Mouse (Mus musculus): Measurements from ENCODE around the gene Fam187b. TPM values are rescaled to one million over a fixed set of nuclear protein-coding genes. Genes with fewer than 3 reads are reported as not detected.

Fam187b gene
- polyA plus RNA-seq, 1 experiment from 2014 or later = 9.5 TPM

DNA sequence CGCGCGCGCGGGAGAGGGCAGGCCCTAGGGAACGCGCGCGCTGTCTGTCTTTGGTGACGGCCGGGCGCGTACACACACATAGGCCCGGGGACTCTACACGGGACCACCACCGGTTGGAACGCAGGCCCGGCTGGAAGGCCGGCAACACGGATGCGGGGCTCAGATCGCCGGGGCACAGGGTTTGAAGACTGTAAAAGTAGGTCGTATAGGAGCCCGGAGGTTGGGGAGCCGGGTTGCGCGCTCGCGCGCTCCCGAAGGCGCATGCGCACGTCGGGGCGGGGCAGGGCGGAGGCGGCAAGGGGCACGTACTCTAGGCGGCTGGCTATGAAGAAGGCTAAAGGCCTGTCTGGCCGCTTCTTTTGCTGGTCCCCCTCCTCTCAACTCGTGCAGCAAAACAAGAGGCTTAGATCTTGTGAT lies 16.2 kb upstream of the Fam187b start:
- H3K27me3 ChIP-seq (replicated peaks; ENCODE audit: insufficient read depth, low read length) = no peaks in the 10 kb centered on the region
- H3K4me2 ChIP-seq (replicated peaks; ENCODE audit: low read depth, low read length) = peak overlapping the region; percentile 78
- H3K9ac ChIP-seq (replicated peaks; ENCODE audit: low read depth) = peak overlapping the region; percentile 98
- no peaks in the 10 kb centered on the region for H3K9me3 ChIP-seq (ENCODE audit: low read length)
- TF ChIP-seq CTCF (IDR thresholded peaks at IDR 0.05) = no peak
- WGBS = under 1% methylated on average over 42 of the region's 43 CpGs
- peaks cover 17% of the 10 kb centered on the region for H3K4me1 ChIP-seq (ENCODE audit: insufficient read depth, low read depth, low read length)
- peak overlapping the region; percentile 96 for H3K4me3 ChIP-seq (ENCODE audit: low read depth, low read length)
- DNase-seq (ENCODE audit: low spot score) (peak; percentile 90), ATAC-seq (peak; percentile 66)
- H3K36me3 ChIP-seq (ENCODE audit: insufficient read depth, low read length) = peaks cover 12% of the 10 kb centered on the region
- peak overlapping the region; percentile 98 for H3K27ac ChIP-seq (ENCODE audit: low read length)

DNA sequence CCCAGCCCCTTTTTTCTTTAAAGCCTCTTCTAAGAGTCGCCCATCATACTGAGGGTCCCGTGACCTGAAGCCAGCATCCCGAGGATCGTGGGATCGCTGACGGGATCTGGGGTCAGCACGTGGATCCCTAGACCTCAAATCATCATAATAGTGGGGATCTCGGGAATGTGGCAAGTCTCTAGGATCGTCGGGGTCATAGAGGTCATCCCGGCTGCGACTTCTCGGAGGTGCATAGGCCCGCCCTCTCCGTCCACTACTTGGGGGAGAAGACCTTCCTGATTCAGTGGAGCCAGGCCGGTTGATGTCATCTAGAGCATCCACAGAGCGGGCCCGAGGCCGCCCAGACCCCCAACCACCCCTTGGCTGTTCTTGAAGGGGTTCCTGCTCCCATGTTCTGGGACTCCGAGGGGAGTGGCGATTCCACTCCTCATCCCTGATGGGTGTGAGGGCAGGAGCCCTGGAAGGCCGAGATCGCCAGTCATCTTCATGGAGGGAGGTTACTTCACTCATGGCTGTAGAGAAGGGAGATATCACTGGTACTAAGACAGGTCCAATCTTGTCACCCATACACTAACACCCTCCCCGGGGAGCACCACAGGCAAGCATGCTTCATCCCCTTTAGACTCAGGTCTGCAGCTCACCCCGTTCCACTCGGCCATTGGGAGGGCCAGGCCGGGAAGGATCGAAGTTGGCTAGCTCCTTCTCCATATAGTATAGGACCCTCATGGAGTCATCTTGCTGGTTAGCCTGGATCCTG lies 15.3 kb upstream of the Fam187b start:
- ATAC-seq (no peak), DNase-seq (ENCODE audit: low spot score) (no peak)
- 68% methylated on average over 28 of the region's 28 CpGs for WGBS
- peak overlapping the region; percentile 98 for H3K9ac ChIP-seq (replicated peaks; ENCODE audit: low read depth)
- peak overlapping the region; percentile 96 for H3K4me3 ChIP-seq (ENCODE audit: low read depth, low read length)
- H3K9me3 ChIP-seq (ENCODE audit: low read length) = no peaks in the 10 kb centered on the region
- TF ChIP-seq EP300 (IDR thresholded peaks at IDR 0.05) (no peak), CTCF (IDR thresholded peaks at IDR 0.05) (no peak)
- peak overlapping the region; percentile 98 for H3K27ac ChIP-seq (ENCODE audit: low read length)
- peaks cover 17% of the 10 kb centered on the region for H3K4me1 ChIP-seq (ENCODE audit: insufficient read depth, low read depth, low read length)
- H3K4me2 ChIP-seq (replicated peaks; ENCODE audit: low read depth, low read length) = peak overlapping the region; percentile 78
- peaks cover 4% of the 10 kb centered on the region; the same call in 1 of the 2 replicates for H3K36me3 ChIP-seq (ENCODE audit: insufficient read depth, low read length)
- no peaks in the 10 kb centered on the region for H3K27me3 ChIP-seq (replicated peaks; ENCODE audit: insufficient read depth, low read length)

DNA sequence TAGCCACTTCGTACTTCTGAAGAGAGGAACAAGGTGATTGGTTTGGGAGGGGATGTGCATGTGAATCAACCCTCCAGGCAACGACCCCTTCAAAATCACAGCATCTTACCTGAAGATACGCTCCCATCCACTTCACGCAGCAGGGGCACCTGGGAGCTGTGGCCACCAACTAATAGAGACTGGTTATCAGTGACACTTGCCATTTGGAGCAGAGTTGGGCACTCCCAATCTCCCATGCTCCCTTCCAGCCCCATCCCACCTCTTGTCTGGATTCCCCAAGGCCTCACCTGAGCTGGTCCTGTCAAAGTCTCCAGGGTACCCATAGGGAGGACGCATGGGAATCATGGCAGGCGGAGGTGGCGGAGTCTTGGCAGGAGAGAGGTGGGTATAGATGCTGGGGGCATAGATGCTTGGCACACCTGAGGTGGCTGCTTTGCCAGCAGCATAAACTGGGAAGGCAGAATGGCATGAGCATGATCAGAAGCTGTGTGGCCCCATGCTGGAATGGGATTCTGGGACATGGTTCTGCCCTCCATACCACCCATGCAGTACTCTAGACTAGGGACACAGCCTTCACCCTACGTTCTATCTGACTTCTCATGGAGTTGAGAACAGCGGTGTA lies 14.6 kb upstream of the Fam187b start:
- H3K4me2 ChIP-seq (replicated peaks; ENCODE audit: low read depth, low read length) = no peak overlapping the region
- H3K4me3 ChIP-seq (ENCODE audit: low read depth, low read length) = no peak overlapping the region
- no peaks in the 10 kb centered on the region for H3K27me3 ChIP-seq (replicated peaks; ENCODE audit: insufficient read depth, low read length)
- H3K4me1 ChIP-seq (ENCODE audit: insufficient read depth, low read depth, low read length) = peaks cover 17% of the 10 kb centered on the region
- ATAC-seq (no peak), DNase-seq (ENCODE audit: low spot score) (no peak)
- no peak overlapping the region for H3K27ac ChIP-seq (ENCODE audit: low read length)
- TF ChIP-seq EP300 (IDR thresholded peaks at IDR 0.05) (no peak), CTCF (IDR thresholded peaks at IDR 0.05) (no peak)
- no peaks in the 10 kb centered on the region; the same call in 1 of the 2 replicates for H3K36me3 ChIP-seq (ENCODE audit: insufficient read depth, low read length)
- no peak overlapping the region for H3K9ac ChIP-seq (replicated peaks; ENCODE audit: low read depth)
- 94% methylated on average over 9 of the region's 9 CpGs for WGBS
- no peaks in the 10 kb centered on the region for H3K9me3 ChIP-seq (ENCODE audit: low read length)

DNA sequence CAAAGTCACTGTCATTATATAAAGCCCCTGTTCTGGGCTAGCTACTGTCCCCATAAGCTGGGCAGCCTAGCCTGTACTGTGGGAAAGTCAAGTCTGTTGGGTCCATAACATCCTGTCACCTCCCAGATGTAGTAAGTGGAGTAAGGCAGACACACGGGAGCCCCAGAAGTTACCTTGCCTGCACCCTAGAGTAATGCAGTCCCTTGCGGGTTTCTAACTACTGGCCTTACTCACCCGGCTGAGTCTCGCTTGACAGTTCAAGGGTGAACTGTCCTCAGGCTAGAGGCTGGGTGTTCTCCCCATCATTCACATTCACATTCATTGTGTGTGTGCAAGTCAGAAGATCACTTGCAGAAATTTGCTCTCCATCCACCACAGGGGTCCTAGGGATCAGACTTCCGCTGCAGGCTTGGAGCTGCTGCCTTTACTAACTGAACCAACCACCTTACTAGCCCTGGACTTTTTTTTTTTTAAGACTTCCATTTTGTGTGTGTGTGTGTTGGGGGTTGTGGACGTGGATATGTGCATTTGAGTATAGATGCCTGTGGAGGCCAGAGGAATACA lies 13.7 kb upstream of the Fam187b start:
- WGBS = 92% methylated on average over 6 of the region's 6 CpGs
- TF ChIP-seq CTCF (IDR thresholded peaks at IDR 0.05) = no peak
- no peak for TF ChIP-seq EP300 (IDR thresholded peaks at IDR 0.05)
- H3K36me3 ChIP-seq (ENCODE audit: insufficient read depth, low read length) = no peaks in the 10 kb centered on the region

DNA sequence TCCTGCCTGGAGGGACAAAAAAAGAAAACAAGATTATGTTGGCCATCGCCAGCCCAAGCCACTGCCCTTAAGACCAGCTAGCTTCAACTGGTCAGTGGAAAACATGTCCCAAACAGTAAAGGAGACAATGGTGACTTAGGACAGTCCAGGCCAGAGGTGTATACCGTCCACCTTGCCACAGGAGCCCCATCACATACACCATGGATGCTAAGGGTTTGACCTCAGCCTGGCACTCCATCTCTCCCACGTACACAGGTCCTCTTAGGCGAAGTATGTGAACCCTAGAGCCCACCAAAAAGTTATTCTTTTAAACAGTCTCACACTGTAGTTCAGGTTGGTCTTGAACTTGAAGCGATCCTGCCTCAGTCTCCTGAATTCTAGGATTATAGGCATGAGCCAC lies 10.7 kb upstream of the Fam187b start:
- no peak for ATAC-seq
- TF ChIP-seq EP300 (IDR thresholded peaks at IDR 0.05) = no peak
- peaks cover 8% of the 10 kb centered on the region for H3K4me1 ChIP-seq (ENCODE audit: insufficient read depth, low read depth, low read length)
- H3K27ac ChIP-seq (ENCODE audit: low read length) = no peak overlapping the region
- H3K9me3 ChIP-seq (ENCODE audit: low read length) = no peaks in the 10 kb centered on the region
- DNase-seq (ENCODE audit: low spot score) = no peak
- no peaks in the 10 kb centered on the region for H3K27me3 ChIP-seq (replicated peaks; ENCODE audit: insufficient read depth, low read length)
- no peak overlapping the region for H3K9ac ChIP-seq (replicated peaks; ENCODE audit: low read depth)
- 91% methylated on average over 5 of the region's 5 CpGs for WGBS
- no peaks in the 10 kb centered on the region for H3K36me3 ChIP-seq (ENCODE audit: insufficient read depth, low read length)
- H3K4me2 ChIP-seq (replicated peaks; ENCODE audit: low read depth, low read length) = no peak overlapping the region
- H3K4me3 ChIP-seq (ENCODE audit: low read depth, low read length) = no peak overlapping the region

More for the DNA sequence above, 13.7 kb upstream of the Fam187b start:
- Histone ChIP-seq H3K9me3 (ENCODE audit: low read length) (no peaks in the 10 kb centered on the region), H3K27me3 (replicated peaks; ENCODE audit: insufficient read depth, low read length) (no peaks in the 10 kb centered on the region), H3K4me2 (replicated peaks; ENCODE audit: low read depth, low read length) (no peak overlapping the region), H3K9ac (replicated peaks; ENCODE audit: low read depth) (no peak overlapping the region), H3K27ac (ENCODE audit: low read length) (no peak overlapping the region), H3K4me3 (ENCODE audit: low read depth, low read length) (no peak overlapping the region), H3K4me1 (ENCODE audit: insufficient read depth, low read depth, low read length) (peaks cover 17% of the 10 kb centered on the region)
- DNase-seq (ENCODE audit: low spot score) = no peak
- ATAC-seq = no peak

DNA sequence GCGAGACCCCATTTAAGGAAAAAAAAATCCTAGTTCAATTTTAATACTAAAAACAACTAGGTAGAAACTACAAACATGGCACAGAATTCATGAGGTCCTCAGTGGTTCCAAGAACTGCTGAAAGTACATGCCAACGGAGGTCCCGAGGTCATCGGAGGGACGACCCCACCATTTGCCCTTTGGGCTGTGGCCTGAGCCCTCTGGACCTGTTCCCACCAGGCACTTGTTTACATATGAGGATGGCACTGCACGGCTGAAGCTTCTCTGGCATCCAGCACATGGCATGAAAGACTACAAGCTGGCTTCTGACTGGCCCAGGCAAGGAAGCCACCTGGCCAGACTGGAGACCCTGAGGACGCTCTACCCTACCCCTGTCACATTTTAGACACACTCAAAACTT lies 9.2 kb upstream of the Fam187b start:
- Histone ChIP-seq H3K36me3 (ENCODE audit: insufficient read depth, low read length) (no peaks in the 10 kb centered on the region), H3K27ac (ENCODE audit: low read length) (no peak overlapping the region), H3K9me3 (ENCODE audit: low read length) (no peaks in the 10 kb centered on the region), H3K4me1 (ENCODE audit: insufficient read depth, low read depth, low read length) (no peaks in the 10 kb centered on the region), H3K4me2 (replicated peaks; ENCODE audit: low read depth, low read length) (no peak overlapping the region), H3K9ac (replicated peaks; ENCODE audit: low read depth) (no peak overlapping the region), H3K27me3 (replicated peaks; ENCODE audit: insufficient read depth, low read length) (no peaks in the 10 kb centered on the region), H3K4me3 (ENCODE audit: low read depth, low read length) (no peak overlapping the region)
- no peak for TF ChIP-seq CTCF (IDR thresholded peaks at IDR 0.05)
- TF ChIP-seq EP300 (IDR thresholded peaks at IDR 0.05) = no peak
- DNase-seq (ENCODE audit: low spot score) = no peak
- ATAC-seq = no peak
- 79% methylated on average over 7 of the region's 7 CpGs for WGBS

Data from lung, postnatal 0 days (tissue).